Mouse (Mus musculus): ENCODE results near the gene Izumo1.

GRCm38 (mm10) chr7:45644183-45644582, 22.6 kb downstream of the Izumo1 start:
- TF ChIP-seq CTCF (IDR thresholded peaks at IDR 0.05; ENCODE audit: low read depth) = no peak
- no peak for TF ChIP-seq EP300 (optimal IDR thresholded peaks at IDR 0.05)

Measured in stomach, postnatal 0 days (tissue).